ENCODE assay signal across 25 mouse cellular contexts in the genomic region with DNA sequence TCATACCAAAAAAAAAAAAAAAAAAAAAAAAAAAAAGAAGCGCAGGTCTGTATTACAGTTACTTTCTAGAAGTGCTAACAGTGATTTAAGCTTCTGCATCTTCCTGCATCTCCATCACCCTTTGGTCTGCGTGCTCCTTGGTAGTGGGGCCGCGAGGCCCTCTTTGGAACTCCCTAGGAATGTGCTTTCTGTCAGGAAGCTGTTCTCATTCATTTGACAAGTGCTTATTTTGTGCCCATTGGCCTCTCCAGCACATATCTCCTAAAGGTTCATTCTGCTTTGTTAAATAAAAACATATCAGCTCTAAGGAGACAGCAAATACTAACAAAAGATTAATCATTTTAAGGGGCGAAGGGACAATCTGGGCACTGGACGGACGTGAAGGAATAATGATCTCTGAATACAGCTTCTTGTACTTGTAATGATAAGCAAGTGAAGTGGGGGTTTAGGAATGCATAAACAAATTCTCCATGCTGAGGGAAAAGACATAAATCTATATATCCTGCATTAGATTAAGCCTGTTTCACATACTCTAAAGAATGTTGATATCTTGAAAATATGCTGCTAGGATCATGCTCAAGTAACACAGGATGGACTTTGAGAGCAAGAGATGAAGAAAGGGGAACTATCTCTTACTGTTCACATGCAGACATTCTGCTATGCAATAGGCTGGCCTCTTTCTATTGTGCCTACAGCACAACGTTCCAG. TPM values are rescaled to one million over a fixed set of nuclear protein-coding genes. Genes with fewer than 3 reads are reported as not detected.
DNase-seq lines count a peak whose midpoint lies in the region; ATAC-seq and TF ChIP-seq lines count a peak whose summit lies in the region.
"Had no signal": no experiment of that assay in that cellular context is flagged by ENCODE, and none has a peak within 500 bp of the region (broad histone marks: within the 10 kb centered on the region; RNA-seq: fewer than 3 reads in every experiment).

No protein-coding gene starts in this region.

- H3K27ac ChIP-seq in heart, embryonic 13.5 days (replicated peaks): peak overlapping the region; percentile 43; the same call in 1 of the 2 replicates
- no peak overlapping the region; the same call in 1 of the 2 replicates for H3K27ac ChIP-seq in liver, embryonic 11.5 days (ENCODE audit: low read depth, low read length)
- H3K27ac ChIP-seq in liver, postnatal 0 days (ENCODE audit: low read depth): no peak overlapping the region
- peak overlapping the region; percentile 0 for H3K27ac ChIP-seq in embryonic facial prominence, embryonic 14.5 days (replicated peaks; ENCODE audit: low read depth, low read length)
- H3K27ac ChIP-seq in stomach, embryonic 15.5 days: peak overlapping the region; percentile 77
- H3K27ac ChIP-seq: hindbrain, embryonic 10.5 days; limb, embryonic 15.5 days had no signal

- H3K36me3 ChIP-seq in heart, embryonic 13.5 days: peaks cover 12% of the 10 kb centered on the region
- no peaks in the 10 kb centered on the region for H3K36me3 ChIP-seq in liver, embryonic 11.5 days (ENCODE audit: control insufficient read depth, insufficient read depth, low read length)
- H3K36me3 ChIP-seq in liver, postnatal 0 days (replicated peaks; ENCODE audit: insufficient read depth, low read length): 0 out of 2 replicates have a peak, but pooled peaks cover 3% of the 10 kb centered on the region
- H3K36me3 ChIP-seq in embryonic facial prominence, embryonic 14.5 days (ENCODE audit: control insufficient read depth, insufficient read depth, low read length): no peaks in the 10 kb centered on the region; the same call in 1 of the 2 replicates
- no peaks in the 10 kb centered on the region for H3K36me3 ChIP-seq in stomach, embryonic 15.5 days
- H3K36me3 ChIP-seq: neural tube, embryonic 13.5 days had no signal

- WGBS in heart, embryonic 13.5 days: 33% methylated on average over 8 of the region's 8 CpGs
- 57% methylated on average over 8 of the region's 8 CpGs for WGBS in liver, embryonic 11.5 days
- 63% methylated on average over 8 of the region's 8 CpGs for WGBS in liver, postnatal 0 days (ENCODE audit: insufficient replicate concordance)
- 62% methylated on average over 8 of the region's 8 CpGs for WGBS in embryonic facial prominence, embryonic 14.5 days
- WGBS in stomach, embryonic 15.5 days: 25% methylated on average over 8 of the region's 8 CpGs

- no peak overlapping the region for H3K9ac ChIP-seq in heart, embryonic 13.5 days
- H3K9ac ChIP-seq in liver, embryonic 11.5 days (ENCODE audit: low read depth, low read length): no peak overlapping the region
- no peak overlapping the region for H3K9ac ChIP-seq in liver, postnatal 0 days (replicated peaks)
- H3K9ac ChIP-seq in embryonic facial prominence, embryonic 14.5 days (ENCODE audit: low read depth, low read length): no peak overlapping the region
- H3K9ac ChIP-seq in stomach, embryonic 15.5 days: no peak overlapping the region
- H3K9ac ChIP-seq: limb, embryonic 15.5 days; neural tube, embryonic 13.5 days had no signal

- H3K4me2 ChIP-seq in heart, embryonic 13.5 days: no peak overlapping the region
- no peak overlapping the region for H3K4me2 ChIP-seq in liver, embryonic 11.5 days
- H3K4me2 ChIP-seq in liver, postnatal 0 days (ENCODE audit: low read depth, low read length): no peak overlapping the region
- no peak overlapping the region for H3K4me2 ChIP-seq in embryonic facial prominence, embryonic 14.5 days (ENCODE audit: low read depth, low read length)
- H3K4me2 ChIP-seq in stomach, embryonic 15.5 days: no peak overlapping the region
- H3K4me2 ChIP-seq: limb, embryonic 15.5 days; neural tube, embryonic 13.5 days had no signal

- H3K4me3 ChIP-seq in heart, embryonic 13.5 days: no peak overlapping the region
- no peak overlapping the region for H3K4me3 ChIP-seq in liver, embryonic 11.5 days (ENCODE audit: low read depth, low read length)
- no peak overlapping the region for H3K4me3 ChIP-seq in liver, postnatal 0 days (ENCODE audit: low read depth, low read length)
- H3K4me3 ChIP-seq in embryonic facial prominence, embryonic 14.5 days (ENCODE audit: low read depth, low read length): no peak overlapping the region
- H3K4me3 ChIP-seq in stomach, embryonic 15.5 days (replicated peaks): no peak overlapping the region
- H3K4me3 ChIP-seq: hindbrain, embryonic 10.5 days; limb, embryonic 15.5 days; neural tube, embryonic 13.5 days had no signal

- no peak for TF ChIP-seq EP300 in liver, postnatal 0 days (IDR thresholded peaks at IDR 0.05; ENCODE audit: low read depth)

- TF ChIP-seq CTCF in liver, postnatal 0 days (IDR thresholded peaks at IDR 0.05; ENCODE audit: low read depth): no peak

- H3K9me3 ChIP-seq in heart, embryonic 13.5 days: no peaks in the 10 kb centered on the region
- H3K9me3 ChIP-seq in liver, embryonic 11.5 days (ENCODE audit: control insufficient read depth, low read length): no peaks in the 10 kb centered on the region
- H3K9me3 ChIP-seq in liver, postnatal 0 days (ENCODE audit: low read length): no peaks in the 10 kb centered on the region
- H3K9me3 ChIP-seq in embryonic facial prominence, embryonic 14.5 days (ENCODE audit: control insufficient read depth, low read length): no peaks in the 10 kb centered on the region
- no peaks in the 10 kb centered on the region for H3K9me3 ChIP-seq in stomach, embryonic 15.5 days
- H3K9me3 ChIP-seq: hindbrain, embryonic 10.5 days; limb, embryonic 15.5 days; neural tube, embryonic 13.5 days had no signal

- intact Hi-C loops in heart, postnatal 10 days (cut with DNase I): no loop called here
- intact Hi-C loops in left cerebral cortex, postnatal 4 days (cut with DNase I): no loop called here

- no peak for DNase-seq in heart, postnatal 10 days
- DNase-seq in liver, embryonic 11.5 days (ENCODE audit: low spot score): no peak
- no peak for DNase-seq in liver, postnatal 0 days
- DNase-seq in embryonic facial prominence, embryonic 14.5 days (ENCODE audit: low spot score): no peak
- DNase-seq in urinary bladder, adult 18-20 months (ENCODE audit: low spot score in 2 of 2): no peak
- no peak for DNase-seq in left cerebral cortex, postnatal 4 days
- DNase-seq: adrenal gland, postnatal 10 days; cerebellum, adult 11-12 months; cerebellum, postnatal 36 days; lung, adult 18-20 months; thymus, postnatal 36 days had no signal

- H3K27me3 ChIP-seq in heart, embryonic 13.5 days (replicated peaks): no peaks in the 10 kb centered on the region
- H3K27me3 ChIP-seq in liver, embryonic 11.5 days (replicated peaks; ENCODE audit: control insufficient read depth, insufficient read depth, low read length): no peaks in the 10 kb centered on the region
- H3K27me3 ChIP-seq in liver, postnatal 0 days (ENCODE audit: insufficient read depth, low read length): no peaks in the 10 kb centered on the region
- H3K27me3 ChIP-seq in embryonic facial prominence, embryonic 14.5 days (replicated peaks; ENCODE audit: control insufficient read depth, insufficient read depth, low read length): no peaks in the 10 kb centered on the region
- no peaks in the 10 kb centered on the region for H3K27me3 ChIP-seq in stomach, embryonic 15.5 days (replicated peaks)
- H3K27me3 ChIP-seq: limb, embryonic 15.5 days; neural tube, embryonic 13.5 days had no signal

- H3K4me1 ChIP-seq in heart, embryonic 13.5 days: peaks cover 57% of the 10 kb centered on the region
- H3K4me1 ChIP-seq in liver, embryonic 11.5 days (replicated peaks; ENCODE audit: control insufficient read depth, insufficient read depth, low read length): peaks cover 9% of the 10 kb centered on the region; the same call in 1 of the 2 replicates
- no peaks in the 10 kb centered on the region for H3K4me1 ChIP-seq in liver, postnatal 0 days (ENCODE audit: insufficient read depth)
- H3K4me1 ChIP-seq in embryonic facial prominence, embryonic 14.5 days (ENCODE audit: control insufficient read depth, insufficient read depth, low read length): peaks cover 4% of the 10 kb centered on the region; the same call in 1 of the 2 replicates
- H3K4me1 ChIP-seq in stomach, embryonic 15.5 days: peaks cover 11% of the 10 kb centered on the region
- H3K4me1 ChIP-seq: neural tube, embryonic 13.5 days had no signal

- ATAC-seq in heart, embryonic 13.5 days (ENCODE audit: extremely low read depth, insufficient number of reproducible peaks, low FRiP score, low TSS enrichment): no peak
- ATAC-seq in liver, embryonic 11.5 days (replicated peaks; ENCODE audit: low FRiP score): peak; percentile 26; the same call in 1 of the 2 replicates
- ATAC-seq in liver, postnatal 0 days: no peak
- ATAC-seq in embryonic facial prominence, embryonic 14.5 days (ENCODE audit: low read depth): no peak
- ATAC-seq in stomach, embryonic 15.5 days (ENCODE audit: insufficient read depth, low FRiP score, low read depth): peak; percentile 71; the same call in 1 of the 2 replicates
- ATAC-seq: forebrain, embryonic 16.5 days had no signal

RNA-seq across cellular contexts. Expression of a gene that starts 17.1 kb away (rescaled TPM):
- 47.9 and 52.1 TPM in 2 replicates for polyA plus RNA-seq in heart, embryonic 13.5 days (2015; fragmentation: Nextera tagmentation; extraction: Ambion mirVana)
- total RNA-seq in heart, postnatal 10 days (2021): 10 to 100 TPM; 24.9 to 28.2 TPM
- 92.6 and 102 TPM in 2 replicates for polyA plus RNA-seq in liver, embryonic 11.5 days (2014; fragmentation: Nextera tagmentation; extraction: Ambion mirVana)
- polyA plus RNA-seq in liver, postnatal 0 days (2015; fragmentation: Nextera tagmentation; extraction: Ambion mirVana): 22.9 and 23.6 TPM in 2 replicates
- polyA plus RNA-seq in embryonic facial prominence, embryonic 14.5 days (2014; fragmentation: Nextera tagmentation; extraction: Ambion mirVana): 72.2 and 77.3 TPM in 2 replicates
- polyA plus RNA-seq in stomach, embryonic 15.5 days (2015; fragmentation: Nextera tagmentation; extraction: Ambion mirVana): 74.1 and 75.3 TPM in 2 replicates
- 10 to 100 TPM; 25.1 to 27.1 TPM for total RNA-seq in left cerebral cortex, postnatal 4 days (2021)

RNA-seq across cellular contexts. Expression of a gene that starts 32.3 kb away (rescaled TPM):
- polyA plus RNA-seq in heart, embryonic 13.5 days (2015; fragmentation: Nextera tagmentation; extraction: Ambion mirVana): not detected in 2 replicates
- not detected for total RNA-seq in heart, postnatal 10 days (2021)
- polyA plus RNA-seq in liver, embryonic 11.5 days (2014; fragmentation: Nextera tagmentation; extraction: Ambion mirVana): not detected in 2 replicates
- not detected in 2 replicates for polyA plus RNA-seq in liver, postnatal 0 days (2015; fragmentation: Nextera tagmentation; extraction: Ambion mirVana)
- polyA plus RNA-seq in embryonic facial prominence, embryonic 14.5 days (2014; fragmentation: Nextera tagmentation; extraction: Ambion mirVana): not detected in 2 replicates
- not detected in 2 replicates for polyA plus RNA-seq in stomach, embryonic 15.5 days (2015; fragmentation: Nextera tagmentation; extraction: Ambion mirVana)
- total RNA-seq in left cerebral cortex, postnatal 4 days (2021): not detected
- total RNA-seq: adrenal gland, postnatal 10 days; gastrocnemius, postnatal 4 days; layer of hippocampus, postnatal 14 days; left cerebral cortex, postnatal 14 days; megakaryocyte-erythroid progenitor cell, adult 5-6 weeks; monocyte, adult 5-6 weeks had no signal
- polyA plus RNA-seq: embryonic facial prominence, embryonic 11.5 days; forebrain, embryonic 16.5 days; hindbrain, embryonic 10.5 days; large intestine, adult 2 months; limb, embryonic 15.5 days; neural tube, embryonic 13.5 days; spleen, adult 2 months had no signal

Comparison
In these comparisons a context has a peak if more than half of its experiments do, and no peak if none do; other contexts are left out.
1. ATAC-seq: peak in liver, embryonic 11.5 days (single experiment) and stomach, embryonic 15.5 days (single experiment); none in heart, embryonic 13.5 days (single experiment), liver, postnatal 0 days (single experiment) and embryonic facial prominence, embryonic 14.5 days (single experiment).
2. H3K27ac ChIP-seq: peak in heart, embryonic 13.5 days (single experiment), embryonic facial prominence, embryonic 14.5 days (single experiment) and stomach, embryonic 15.5 days (single experiment); none in liver, embryonic 11.5 days (single experiment) and liver, postnatal 0 days (single experiment).